Mouse (Mus musculus) retina, postnatal 1 day (tissue): ENCODE data around the gene B4galnt2.

Source experiments
- DNase-seq: peaks from one replicate; pipeline ENCODE4 v3.0.0-alpha.2; 2012

B4galnt2 gene

DNA sequence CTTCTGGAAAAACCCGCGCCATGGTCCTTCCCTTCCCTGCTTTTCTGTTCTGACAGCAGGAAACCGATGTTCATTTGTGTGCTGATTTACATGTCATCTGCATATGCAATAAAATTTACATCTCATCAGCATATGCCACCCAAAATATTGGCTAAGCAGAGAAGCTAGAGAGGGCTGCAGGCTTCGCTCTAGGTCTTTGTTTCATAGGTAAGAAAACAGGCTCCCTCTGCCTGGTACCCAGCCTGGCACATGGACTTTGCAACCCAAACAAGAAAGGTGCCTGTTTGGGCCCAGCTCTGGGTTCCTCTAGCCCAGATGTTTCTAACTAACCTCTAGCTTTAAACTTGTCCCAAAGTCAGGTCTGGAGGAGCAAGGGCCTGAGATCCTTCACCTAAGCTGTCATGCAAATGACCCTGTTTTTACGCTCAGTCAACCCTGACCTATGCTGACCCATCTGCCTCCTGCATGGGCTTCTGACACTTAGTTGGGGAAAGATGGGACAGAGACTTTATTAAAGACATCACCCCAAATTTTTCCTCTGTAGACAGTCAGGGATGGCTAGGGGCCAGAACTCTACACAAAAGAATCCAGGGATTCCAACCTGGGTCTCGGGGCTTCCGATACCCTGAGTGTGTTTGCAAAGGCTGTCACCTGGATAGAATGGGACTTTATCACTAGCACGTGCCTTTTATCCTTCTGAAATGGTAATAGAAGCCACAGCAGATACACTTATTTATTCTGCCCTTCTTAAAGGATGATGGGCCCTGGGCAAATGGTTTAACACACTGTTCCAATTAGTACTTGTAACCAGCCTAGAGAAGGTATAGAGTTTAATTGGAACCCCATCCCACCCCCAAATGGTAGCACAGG lies 75.5 kb downstream of the B4galnt2 start:
- no peak for DNase-seq

DNA sequence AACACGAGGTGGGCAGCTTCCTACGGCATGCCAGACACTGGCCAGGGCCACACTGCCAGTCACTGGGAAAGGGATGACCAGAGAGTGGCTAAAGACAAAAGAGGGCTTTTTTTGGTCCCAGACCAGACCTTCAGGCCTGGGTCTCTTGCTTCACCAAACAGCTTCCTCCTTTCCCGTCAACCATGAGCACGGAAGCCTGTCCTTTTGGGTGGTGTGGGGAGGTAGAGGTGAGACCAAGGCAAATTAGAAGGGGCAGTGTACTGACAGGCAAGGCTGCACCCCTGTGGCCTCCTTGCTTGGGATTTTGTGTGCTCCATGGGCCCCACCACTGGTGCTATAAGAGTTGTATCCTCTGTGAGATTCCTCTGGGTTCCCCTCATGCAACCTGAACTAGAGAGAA lies 76.1 kb downstream of the B4galnt2 start:
- DNase-seq: no peak

DNA sequence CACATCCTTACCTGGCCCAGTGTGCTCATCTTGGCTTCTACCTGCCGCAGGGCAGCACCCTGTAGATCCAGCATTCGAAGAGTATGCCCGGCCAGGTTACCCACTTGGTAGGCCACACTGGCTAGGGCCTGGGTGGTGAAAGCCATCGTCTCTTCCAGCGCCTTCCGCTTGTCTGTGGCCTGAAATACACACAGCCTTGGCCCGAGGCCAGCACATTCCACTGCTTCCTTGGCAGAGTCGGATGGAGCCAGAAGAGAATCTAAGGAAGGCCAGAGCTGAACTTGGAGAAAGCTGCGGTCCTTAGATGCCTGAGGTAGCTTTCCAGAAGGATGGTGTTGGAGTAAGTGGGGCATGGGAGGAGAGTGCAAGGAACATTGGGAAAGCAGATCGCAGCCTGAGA lies 77.6 kb downstream of the B4galnt2 start, which contains the start of gene Gngt2:
Gene Gngt2, plus strand, starts transcription at position 158 of the 400 bp plus-strand sequence.
- DNase-seq: peak; percentile 44

DNA sequence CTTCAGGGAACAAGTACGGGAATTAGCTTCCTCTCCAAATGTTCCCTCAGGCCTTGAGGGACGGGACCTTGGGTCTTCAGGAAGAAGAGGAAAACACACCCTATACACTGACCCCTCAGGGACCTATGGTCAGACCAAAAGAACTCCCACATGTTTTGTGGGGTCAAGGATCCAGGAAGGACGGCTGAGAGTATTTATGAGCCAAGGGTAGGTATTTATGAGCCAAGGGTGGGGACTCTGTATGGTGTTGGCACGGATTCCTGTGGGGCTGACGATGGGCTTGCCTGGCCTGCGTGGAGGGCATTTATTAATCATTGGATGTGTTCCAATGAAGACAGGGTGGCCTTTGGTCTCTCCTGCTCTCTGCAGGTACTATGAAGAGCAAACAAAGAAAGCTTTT lies 78.3 kb downstream of the B4galnt2 start:
- DNase-seq: no peak

DNA sequence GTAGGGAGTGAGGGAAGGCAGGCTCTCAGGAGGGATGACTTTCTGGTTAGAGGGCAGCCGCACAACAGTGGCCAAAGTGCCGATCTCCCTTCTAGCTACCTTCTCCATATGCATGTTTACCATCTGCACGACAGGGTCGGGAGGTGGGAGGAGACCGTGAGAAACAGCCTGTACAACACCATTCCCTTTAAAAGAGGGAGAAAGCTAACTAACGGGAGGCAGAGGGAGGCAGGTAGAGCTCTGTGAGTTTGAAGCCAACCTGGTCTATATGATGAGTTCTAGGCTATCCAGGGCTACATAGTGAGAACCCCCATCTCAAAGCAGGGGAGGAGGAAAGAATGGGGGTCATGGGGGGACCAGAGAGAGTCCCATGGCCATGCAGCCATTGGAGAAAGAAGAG lies 78.9 kb downstream of the B4galnt2 start:
- no peak for DNase-seq

DNA sequence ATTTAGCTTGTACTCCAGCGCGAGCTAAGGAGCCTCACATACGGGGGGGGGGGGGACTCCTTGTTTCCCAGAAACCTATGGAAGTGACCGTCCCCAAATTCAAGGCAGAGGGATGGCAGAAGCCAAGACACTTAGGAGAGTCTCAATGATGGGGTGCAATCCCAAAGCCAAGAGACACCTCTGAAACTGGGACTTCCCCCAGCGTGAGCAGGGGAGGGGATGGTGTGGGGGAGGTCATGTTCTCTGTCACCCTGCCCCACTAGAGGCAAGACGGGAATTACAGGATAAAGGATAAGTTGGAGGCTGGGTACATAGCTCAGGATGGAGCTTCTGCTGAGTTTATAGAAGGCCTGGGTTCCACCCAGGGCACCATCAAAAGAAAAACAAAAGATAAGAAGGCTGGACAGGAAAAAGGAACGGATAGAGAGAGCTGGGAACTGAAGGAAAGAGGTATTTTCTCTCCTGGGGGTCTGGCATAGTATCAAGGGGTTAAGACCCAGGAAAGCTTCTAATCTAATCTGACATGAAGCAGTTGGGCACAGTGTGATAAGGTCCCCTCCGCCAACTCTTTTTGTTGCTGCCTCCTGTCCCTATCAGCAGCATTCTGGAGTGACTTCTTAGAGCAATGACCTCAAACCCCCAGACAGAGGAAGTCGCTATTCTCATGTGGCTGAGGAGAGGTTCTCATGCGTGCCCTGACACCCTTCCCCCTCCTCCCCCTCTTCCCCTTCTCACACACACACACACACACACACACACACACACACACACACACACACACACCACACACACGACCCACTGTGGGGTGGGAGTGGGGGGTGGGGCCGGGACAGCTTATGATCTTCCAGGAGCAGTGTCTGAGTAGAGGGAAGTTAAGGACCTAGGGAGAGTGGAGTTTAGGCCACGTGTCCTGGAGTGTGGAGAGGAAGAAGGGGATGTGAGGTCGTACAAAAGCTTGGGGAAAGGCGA lies 79.7 kb downstream of the B4galnt2 start:
- peak; percentile 42 for DNase-seq

DNA sequence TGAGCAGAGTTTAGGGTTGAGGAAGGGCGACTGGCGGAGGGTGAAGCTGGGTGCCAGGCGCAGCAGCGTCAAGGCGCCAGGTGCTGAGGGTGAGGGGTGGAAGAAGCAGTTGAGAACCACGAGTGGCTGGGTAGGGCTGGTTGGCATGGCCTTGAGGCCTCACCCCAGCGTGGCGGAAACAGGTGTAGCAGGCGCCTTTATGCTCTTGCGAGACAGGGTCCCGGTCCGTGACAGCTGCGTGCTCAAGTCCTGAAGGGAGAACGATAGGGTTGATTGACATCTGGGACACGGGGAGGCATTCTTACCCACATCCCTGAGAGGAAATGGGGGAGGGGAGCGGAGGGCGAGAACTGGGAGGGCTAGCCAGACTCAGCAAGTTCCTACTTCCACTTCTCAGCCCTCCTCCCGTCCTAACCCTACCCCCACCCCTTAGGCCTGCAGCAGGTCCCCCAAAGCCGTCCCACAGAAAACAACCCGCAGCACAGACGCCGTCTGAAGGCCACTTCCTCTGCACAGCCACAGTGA lies 80.5 kb downstream of the B4galnt2 start:
- peak; percentile 60 for DNase-seq

DNA sequence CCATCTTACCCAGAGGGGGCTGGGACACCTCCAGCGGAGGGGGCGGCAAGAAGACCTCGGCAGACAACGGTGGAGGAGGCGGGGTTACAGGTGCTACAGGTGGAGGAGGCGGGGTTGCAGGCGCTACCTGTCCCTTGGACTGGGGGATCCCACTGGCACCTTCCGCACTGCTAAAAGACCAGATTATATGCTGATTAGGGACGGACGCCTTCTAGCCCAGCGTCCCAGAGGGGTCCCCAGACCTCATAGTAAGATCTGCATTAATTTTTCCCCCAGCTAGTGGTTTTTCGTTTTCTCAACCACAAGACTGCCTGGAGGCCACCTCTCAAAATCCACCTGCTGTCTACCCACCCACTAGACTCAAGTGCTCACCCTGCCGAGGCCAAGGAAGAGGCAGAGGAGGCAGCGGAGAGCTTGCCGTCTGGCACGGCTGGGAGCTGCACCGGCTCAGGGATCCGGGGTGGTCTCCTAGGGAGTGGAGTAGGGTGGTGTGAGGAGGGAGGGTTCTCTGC lies 81.0 kb downstream of the B4galnt2 start:
- DNase-seq: no peak

DNA sequence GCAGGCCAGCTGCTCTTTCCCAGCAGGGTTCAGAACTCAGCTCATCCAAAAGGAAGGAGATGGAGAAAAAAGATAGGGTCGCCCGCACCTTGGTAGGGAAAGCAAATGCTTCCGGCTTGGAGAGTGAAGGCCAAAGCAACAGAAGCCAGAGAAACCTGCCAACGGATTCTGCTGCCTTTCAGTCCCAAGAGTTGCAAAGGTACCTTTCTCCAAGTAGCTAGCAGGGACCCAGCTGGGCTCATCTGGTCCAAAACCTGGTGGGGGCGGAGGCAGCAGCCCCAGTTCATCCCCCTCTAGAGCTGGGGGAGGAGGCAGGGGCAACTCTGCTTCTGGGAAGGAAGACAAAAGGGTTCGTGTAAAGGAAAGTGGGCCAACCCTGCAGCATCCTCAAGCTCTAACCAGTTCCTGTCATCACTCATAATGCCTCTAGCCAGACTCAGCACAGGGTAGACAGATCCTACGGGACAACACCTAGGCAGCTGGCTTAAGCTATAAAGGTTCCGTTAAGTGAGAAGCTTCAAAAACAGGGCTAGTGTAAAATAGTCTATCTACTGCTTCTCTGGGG lies 81.6 kb downstream of the B4galnt2 start:
- DNase-seq: peak; percentile 17

DNA sequence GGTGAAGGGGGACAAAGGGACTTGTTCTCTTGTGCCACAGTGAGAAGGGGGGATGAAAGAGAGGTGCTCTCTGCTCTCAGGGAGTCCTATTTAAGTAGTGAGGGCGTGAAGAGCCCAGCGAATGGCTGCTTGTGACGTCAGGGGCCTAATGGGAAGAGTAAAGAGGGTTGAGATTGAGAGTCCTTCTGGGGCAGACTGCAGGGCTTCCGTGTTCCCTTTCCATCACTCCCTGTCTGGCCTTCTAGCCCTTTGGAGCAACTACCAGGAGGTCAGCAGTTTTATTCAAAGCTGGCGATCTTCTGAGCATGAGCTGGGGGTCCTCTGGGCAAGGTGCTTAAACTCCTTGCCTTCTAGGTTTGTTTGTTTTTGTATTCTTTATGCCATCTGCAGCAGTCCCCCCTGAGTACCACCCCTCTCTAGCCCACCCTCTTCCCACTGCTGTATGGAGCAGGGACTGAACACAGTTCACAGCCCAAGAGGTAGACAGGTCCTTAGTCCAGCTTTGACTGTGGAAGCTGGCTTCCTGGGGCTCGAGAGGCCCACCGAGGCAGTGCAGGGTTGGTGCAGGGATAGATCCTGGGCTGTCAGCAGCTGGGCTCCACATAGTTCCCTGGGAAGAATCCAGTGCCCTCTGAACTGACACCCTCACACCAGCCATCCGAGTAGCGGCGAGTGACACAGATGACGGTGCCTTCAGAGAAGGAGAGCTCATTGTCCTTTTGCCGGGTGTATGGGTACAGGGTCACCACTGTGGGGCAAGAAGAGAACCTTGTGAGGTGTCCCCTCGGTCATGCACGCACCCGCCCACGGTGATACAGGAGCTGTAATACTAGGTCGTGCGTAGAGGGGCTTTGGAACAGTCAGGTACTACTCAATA lies 82.3 kb downstream of the B4galnt2 start:
- DNase-seq: peak; percentile 23

DNA sequence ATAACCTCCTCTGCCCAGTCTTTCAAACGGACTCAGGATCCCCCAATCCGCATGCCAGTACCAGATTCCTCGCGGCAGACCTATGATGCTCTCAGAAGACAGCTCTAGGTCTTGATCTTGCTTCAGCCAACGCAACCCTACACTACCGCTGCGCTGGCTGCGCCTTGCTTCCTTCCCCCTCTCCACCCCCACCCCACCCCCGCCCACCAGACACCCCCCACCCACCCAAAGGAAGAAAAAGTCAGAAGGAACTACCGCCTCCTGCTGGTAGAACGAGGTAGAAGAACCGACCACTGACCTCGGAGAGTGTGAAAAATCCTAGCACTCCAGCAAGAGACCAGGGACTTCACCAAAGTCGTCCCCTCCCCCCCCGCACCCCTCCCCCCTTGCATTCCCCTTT lies 83.0 kb downstream of the B4galnt2 start:
- DNase-seq: peak; percentile 73

DNA sequence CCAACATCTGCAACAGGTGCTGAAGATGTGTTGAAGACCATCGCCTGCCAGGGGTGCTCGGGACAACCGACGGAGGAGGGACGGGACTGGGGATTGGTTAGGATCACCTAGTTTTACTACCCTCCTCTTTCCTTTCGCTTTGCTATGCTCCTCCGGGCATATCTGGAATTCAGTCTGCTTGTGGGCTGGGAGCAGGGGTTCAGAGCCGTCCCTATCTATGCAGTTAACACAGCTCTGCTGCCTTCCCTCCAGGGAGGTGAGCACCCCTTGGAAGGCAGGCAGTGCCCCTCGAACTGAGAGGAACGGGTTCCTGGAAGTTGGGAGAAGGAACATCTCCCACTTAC lies 83.4 kb downstream of the B4galnt2 start:
- DNase-seq: no peak

DNA sequence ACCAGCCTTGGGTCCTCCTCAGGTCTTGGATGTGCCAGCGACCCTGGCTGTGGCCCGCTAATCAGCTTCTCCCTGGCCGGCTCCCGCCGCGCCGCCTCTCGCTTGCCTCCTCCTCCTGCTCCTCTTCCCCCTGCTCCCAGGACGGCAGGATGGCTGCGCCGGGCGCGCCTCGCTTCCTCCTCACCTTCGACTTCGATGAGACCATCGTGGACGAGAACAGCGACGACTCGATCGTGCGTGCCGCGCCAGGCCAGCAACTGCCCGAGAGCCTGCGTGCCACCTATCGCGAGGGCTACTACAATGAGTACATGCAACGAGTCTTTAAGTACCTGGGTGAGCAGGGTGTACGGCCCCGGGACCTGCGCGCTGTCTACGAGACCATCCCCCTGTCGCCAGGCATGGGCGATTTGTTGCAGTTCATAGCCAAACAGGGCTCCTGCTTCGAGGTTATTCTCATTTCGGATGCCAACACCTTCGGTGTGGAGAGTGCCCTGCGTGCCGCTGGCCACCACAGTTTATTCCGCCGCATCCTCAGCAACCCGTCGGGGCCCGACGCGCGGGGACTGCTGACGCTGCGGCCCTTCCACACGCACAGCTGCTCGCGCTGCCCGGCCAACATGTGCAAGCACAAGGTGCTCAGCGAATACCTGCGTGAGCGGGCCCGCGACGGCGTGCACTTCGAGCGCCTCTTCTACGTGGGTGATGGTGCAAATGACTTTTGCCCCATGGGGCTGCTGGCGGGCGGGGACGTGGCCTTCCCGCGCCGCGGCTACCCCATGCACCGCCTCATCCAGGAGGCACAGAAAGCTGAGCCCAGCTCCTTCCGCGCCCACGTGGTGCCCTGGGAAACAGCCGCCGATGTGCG lies 84.0 kb downstream of the B4galnt2 start:
- DNase-seq: peak; percentile 44

DNA sequence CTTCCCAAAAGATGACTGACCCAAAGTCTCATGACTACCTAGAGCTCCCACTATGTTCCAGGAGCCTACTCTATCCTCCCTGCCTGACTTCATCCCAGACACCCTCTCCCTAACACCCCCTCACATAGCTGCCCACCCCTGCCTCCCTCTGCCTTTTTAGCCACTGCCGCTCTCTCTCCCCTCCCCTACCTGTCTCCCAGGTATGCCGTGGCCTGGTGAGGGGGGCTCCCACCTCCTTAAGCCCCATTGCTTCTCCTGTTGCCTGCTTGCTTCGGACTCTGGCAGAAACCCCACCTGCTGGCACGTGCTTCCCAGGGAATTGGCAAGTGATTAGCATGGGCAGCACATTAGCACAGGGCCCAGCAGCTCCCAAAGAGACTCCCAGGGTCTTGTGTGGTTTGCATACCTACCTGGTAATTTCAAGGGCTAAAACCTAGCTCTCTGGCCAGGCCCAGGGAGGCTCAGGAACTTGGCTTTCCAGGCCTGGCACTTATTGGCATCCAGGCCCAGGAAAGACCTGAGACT lies 85.1 kb downstream of the B4galnt2 start:
- DNase-seq: no peak

DNA sequence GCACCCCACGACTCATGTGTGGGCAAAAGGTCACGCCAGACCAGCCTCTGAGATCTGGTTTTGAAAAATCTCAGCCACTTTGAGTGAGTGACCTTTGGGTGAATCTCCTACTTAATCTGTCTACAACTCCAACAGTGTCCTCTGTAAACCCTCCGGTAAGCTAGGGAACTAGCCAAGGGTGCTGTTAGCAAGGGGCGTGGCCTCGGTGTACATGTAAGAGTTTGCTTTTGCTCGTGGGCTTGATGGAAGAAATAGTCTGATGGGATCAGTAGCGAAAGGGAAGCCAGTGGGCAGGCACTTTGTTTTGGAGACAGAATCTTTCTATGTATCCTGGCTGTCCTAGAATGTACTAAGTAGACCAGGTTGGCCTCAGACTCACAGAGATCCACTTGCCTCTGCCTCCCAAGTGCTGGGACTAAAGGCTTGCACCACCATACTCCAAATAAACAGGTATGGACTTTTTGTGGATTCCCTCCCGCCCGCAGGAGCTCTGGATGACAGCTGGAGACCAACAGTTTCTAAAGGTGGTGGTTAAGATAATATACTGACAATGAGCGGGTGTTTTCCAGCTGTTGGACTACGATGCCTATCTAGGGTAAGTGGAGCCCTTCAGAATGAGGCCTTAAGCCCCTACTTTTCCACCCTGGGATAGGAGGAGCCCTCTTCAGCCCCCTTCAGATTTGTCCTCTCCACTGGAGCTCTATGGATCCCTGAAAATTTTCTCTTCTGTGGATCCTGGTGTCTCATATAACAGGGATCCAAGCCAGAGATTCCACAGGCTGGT lies 86.3 kb downstream of the B4galnt2 start:
- DNase-seq: no peak

DNA sequence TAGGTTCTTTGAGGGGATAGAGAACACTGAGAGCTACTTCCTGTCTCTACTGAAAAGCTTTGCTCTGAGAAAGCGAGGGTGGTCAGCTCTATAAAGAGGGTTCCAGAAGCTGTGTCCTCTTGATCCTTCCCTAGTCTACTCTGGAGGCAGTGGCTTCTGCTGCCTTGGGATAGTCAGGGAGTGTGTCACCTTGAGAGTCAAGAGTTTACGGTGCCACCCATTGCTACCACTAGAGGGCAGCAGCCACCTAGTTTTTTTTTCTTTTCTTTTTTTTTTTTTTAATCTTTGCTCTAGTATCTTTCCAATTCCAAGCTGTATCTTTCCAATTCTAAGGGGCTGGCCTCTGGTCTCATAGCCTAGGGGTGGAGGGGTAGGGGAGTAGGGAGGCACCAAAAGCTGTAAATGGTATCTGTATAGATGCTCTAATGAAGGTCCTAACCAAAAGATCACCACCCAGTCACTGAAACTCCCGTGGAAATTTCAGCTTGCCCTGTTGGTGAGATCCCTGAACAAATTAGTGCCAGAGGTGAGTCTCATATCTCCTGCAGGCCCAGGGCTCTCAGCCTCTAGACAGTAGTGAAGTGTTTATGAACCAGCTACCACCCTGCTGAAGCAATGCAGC lies 87.1 kb downstream of the B4galnt2 start:
- peak; percentile 79 for DNase-seq

DNA sequence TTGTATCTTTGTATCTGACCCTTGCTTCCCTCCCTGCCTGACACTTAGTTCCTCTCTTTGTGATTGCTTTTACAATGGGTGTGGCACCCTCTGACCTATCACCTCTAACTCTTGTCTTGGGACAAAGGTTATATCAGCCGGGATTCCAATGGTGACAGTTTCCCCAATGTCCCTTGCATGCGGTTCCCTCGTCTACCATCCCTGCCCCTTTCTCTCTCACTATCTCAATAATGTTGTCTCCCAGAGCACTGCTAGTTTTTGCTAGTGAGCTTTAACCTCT lies 87.6 kb downstream of the B4galnt2 start:
- no peak for DNase-seq

DNA sequence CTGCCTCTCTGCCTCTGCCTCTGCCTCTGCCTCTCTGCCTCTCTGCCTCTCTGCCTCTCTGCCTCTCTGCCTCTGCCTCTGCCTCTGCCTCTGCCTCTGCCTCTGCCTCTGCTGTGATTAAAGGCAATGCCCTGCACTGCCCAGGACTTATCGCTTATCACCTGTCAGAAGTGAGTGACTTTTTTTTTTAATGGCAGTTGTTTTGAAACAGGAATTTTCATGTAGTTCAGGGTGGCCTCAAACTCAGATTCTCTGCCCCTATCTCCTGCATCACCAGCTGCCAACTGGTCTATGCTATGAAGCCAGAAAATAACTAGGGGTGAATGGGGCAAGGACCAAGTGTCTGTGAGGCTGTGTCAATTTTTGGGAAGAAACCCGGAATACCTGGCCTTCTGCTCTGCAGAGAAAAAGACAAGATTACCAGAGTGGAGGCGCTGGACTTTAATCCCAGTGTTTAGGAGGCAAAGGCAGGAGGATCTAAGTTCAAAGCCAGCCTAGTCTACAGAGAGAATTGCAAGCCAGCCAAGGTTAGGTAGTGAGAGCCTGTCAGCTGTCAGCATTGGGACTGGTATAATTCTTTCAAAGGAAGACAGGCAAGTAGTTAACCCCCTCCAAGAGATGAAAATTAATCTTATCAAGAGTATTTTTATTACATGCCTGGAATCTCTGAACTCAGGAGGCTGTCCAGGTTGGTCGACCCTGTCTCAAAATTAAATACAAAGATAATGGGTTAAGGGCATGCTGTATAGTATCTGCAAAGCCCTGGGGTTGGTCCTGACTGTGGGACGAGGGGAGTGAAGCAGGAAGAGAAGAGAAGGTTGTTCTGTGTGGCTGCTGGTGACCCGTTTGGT lies 88.1 kb downstream of the B4galnt2 start:
- no peak for DNase-seq

DNA sequence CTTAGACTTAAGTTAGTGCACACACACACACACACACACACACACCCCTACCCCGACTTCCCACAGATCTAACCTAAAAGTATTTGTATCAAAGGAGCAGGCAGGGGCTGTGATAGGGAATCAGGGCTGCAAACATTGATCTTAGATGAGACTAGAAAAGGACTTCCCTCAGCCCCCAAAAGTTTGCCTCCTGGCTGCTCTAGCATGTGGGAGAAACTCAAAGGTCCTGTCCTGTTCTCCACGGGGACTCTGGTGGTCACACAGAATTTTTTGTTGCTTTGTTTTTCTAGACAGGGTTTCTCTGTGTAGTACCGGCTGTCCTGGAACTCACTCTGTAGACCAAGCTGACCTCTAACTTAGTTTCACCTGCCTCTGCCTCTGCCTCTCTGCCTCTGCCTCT lies 89.1 kb downstream of the B4galnt2 start:
- no peak for DNase-seq
